Mouse (Mus musculus) lung, adult 2 months (tissue): ENCODE data around the gene Gimap4. TPM values are rescaled to one million over a fixed set of nuclear protein-coding genes. Genes with fewer than 3 reads are reported as not detected.

Experiments used
- DNase-seq: peaks from one replicate; pipeline ENCODE4 v3.0.0; 2022
- H3K4me1 ChIP-seq: fragments of 200-500 bp; 2 replicates; pipeline ENCODE4 v1.6.1; 2011; ENCODE audit warnings: low read length; ENCODE audit not compliant: control insufficient read depth, insufficient read depth
- H3K4me3 ChIP-seq: fragments of 200-500 bp; replicated peaks from 2 replicates; pipeline ENCODE3; 2011; ENCODE audit warnings: low read depth, mild to moderate bottlenecking, control low read depth, low read length; ENCODE audit errors: extremely low read depth
- CTCF ChIP-seq: fragments of 200-500 bp; IDR thresholded peaks from 2 replicates; pipeline ENCODE4 v1.5.1; 2011; ENCODE audit warnings: mild to moderate bottlenecking, low read length, control low read depth; ENCODE audit not compliant: insufficient read depth
- POLR2A ChIP-seq: fragments of 200-500 bp; IDR thresholded peaks from 2 replicates; pipeline ENCODE4 v1.6.1; 2011; ENCODE audit warnings: low read depth, mild to moderate bottlenecking, control low read depth, low read length, borderline replicate concordance; ENCODE audit errors: extremely low read depth
- WGBS: fragments of 180-500 bp; shearing (Covaris S2); methylation state at CpG from one replicate; pipeline ENCODE4 v1.1.7; 2018; 5-methylcytosine and 5-hydroxymethylcytosine counted together
- polyA plus RNA-seq: library from polyadenylated mRNA; depleted of rRNA; stranded (reverse); fragments of >200 nt; gene quantifications from 2 replicates; pipeline ENCODE4 v1.2.3, GENCODE M21; 2012

The Gimap4 gene
- polyA plus RNA-seq, 1 experiment, result 58.9 TPM

DNA sequence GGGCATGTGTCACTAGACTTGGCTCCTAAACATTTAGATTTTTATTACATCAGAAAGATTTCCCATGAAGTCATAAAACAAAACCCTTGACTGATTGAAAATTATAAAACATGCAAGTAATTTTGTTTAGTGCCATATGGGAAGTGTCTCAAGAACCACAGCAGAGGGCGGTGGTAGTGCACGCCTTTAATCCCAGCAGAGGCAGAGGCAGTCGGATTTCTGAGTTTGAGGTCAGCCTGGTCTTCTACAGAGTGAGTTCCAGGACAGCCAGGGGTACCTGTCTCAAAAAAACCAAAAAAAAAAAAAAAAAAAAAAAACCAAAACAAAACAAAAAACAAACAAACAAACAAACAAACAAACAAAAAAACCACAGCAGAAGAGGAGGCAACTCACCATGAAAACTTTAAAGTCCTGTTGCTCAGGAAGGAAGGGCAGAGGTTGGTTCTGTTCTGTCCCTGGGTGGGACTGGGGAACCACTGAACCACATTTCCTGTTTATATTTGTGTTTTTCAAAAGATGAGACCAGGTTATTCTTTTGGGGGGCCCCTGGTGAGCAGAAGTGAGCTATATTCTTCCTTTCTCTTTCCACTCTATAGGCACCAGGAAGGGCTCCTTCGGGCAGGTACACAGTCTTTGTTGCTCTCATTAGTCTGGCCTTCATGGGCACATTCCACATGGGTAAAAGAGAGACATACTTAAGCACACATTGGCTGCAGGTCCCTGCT lies 12.6 kb downstream of the Gimap4 start:
- DNase-seq, result no peak
- TF ChIP-seq CTCF (no peak), POLR2A (no peak)
- WGBS, result 74% methylated on average over 4 of the region's 4 CpGs
- Histone ChIP-seq H3K4me3 (no peak overlapping the region), H3K4me1 (peaks cover 25% of the 10 kb centered on the region)

DNA sequence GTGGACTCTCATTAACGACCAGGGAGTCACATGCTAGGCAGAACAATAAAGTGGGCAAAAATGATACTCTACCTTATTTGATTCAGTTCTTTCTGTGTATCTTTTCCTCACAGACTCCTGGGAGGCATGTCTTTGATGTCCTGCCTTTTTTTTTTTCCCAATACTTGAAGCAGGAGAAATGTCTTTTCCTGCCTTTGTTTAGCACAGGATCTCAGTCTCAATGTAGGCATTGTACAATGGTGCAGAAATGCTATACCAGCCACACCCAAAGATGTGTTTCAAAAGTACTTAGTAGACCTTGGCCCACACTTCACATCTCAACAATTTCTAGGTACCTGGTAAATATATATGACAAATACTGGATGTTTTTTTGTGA lies 13.2 kb downstream of the Gimap4 start:
- no peak overlapping the region for H3K4me3 ChIP-seq
- no peak for TF ChIP-seq POLR2A
- no peak for TF ChIP-seq CTCF
- DNase-seq, result no peak
- WGBS, result 27% methylated on average over 1 of the region's 1 CpGs
- peaks cover 25% of the 10 kb centered on the region for H3K4me1 ChIP-seq

DNA sequence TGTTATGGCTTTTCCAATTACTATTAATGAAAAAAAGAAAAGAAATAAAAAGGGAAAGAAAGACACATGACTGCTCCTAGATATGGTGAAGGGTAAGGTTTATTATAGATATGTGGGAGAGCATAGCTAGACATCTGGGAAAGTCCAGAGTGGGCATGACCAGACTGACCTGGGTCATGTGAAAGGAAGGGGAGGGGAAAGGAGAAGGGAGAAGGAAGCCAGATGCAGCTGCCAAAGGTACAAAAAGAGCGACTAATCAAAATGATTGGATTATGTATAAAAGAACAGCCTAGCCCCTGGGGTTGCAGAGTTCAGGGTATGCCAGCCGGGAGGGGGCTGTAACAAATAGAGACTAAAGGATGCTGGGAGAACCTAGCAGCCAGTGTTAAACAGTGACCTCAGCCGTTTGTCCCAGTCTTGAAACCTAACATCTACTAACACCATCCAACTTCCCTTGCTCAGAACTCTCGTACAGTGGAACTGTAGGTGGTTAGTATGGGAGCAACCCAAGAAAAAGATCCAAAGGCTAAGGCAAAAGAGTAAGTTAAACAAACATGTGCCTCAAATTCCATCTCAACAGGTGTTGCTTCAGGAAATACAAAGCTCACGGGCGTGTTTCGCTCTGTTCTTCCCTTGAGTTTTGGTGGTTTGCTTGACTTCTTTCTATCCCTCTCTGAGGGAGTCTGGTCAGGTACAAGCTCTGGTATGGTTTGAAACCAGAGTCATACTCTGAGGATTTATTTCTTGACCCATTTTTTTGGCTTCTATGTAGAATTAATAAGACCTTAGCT lies 13.9 kb downstream of the Gimap4 start:
- H3K4me3 ChIP-seq, result no peak overlapping the region
- DNase-seq, result no peak
- WGBS, result 63% methylated on average over 7 of the region's 7 CpGs
- peaks cover 29% of the 10 kb centered on the region for H3K4me1 ChIP-seq
- TF ChIP-seq POLR2A (no peak), CTCF (no peak)

DNA sequence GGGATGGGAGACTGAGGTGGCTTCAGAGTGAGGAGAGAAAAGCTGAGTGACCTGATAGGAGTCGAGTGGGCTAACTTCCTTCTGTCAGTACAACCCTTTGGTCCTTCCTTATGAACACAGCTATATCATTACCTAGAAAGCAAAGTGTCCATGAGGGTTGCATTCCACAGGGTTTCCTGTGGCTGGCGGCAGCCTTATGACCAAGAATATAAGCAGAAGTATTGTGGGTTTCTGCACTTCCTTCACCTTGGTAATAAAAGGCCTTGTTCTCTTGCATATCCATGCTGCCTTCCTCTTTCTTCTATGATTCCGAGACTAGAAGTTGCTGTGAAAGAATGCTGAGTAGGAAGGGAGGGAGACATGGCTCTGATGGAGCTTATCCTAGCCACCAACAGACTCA lies 14.5 kb downstream of the Gimap4 start:
- TF ChIP-seq CTCF, result no peak
- no peak for TF ChIP-seq POLR2A
- H3K4me3 ChIP-seq, result no peak overlapping the region
- peaks cover 29% of the 10 kb centered on the region for H3K4me1 ChIP-seq
- 58% methylated on average over 3 of the region's 3 CpGs for WGBS
- no peak for DNase-seq

DNA sequence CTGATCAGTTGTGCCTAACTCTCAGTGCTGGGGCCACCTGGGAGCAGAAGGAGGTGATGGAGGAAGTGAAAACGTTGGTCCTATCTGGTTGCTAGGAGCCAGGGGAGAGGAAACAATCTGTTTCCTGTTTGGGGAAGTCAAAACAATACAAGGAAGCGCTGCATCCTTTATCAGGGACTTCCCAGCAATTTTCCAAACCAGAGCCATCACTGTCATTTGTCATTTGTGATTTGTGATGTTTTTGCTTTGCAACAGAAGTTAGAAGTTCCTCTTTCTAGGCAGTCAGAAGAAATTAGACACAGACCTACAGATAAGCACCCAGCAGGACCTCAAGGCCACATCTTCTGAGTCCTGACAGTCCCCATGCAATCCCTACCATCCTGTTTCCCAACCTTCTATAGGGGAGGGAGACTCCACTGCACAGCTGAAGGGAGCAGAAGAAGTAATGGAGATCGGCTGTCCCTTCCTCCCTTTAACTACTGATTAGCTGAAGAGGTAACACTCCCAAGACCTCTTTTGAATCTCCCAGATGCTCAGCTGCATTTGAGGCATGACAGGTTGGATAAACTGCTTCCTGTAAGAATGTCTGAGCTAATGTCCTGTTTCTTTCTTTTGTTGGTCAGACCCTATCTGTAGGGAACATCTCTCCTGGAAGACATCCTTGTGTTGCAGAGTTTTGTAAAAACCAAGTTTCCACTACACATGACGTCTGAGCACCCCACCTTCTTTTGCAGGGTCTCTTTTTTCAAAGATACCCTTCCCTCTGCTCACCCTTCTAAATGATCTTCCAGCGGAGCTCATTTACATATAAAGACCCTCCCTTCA lies 16.1 kb downstream of the Gimap4 start:
- peak; percentile 29 for DNase-seq
- no peak for TF ChIP-seq CTCF
- TF ChIP-seq POLR2A, result peak; percentile 30; the same call in 1 of the 2 replicates
- 29% methylated on average over 5 of the region's 5 CpGs for WGBS
- Histone ChIP-seq H3K4me3 (no peak overlapping the region), H3K4me1 (peaks cover 29% of the 10 kb centered on the region)

DNA sequence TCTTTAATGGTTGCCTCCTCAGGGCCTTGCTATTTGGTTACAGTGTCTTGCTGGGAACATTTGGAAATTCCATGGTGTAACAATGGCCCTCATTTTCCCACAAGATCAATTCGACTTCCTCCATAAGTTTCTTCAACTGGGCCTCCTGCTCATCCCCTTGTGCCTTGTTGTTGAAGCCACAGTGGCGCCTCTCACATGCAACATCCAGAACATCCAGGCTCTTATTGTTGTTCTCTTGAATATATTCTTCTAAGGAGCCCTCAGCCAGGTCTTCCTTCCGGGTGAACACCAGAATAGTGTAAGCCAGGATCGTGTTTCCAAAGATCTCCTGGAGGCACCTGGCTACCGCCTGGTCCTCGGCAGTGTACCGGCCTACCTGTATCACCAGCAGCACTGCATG lies 17.8 kb downstream of the Gimap4 start:
- no peak overlapping the region for H3K4me3 ChIP-seq
- TF ChIP-seq CTCF (no peak), POLR2A (no peak)
- H3K4me1 ChIP-seq, result peaks cover 31% of the 10 kb centered on the region
- no peak for DNase-seq
- WGBS, result 80% methylated on average over 7 of the region's 7 CpGs

DNA sequence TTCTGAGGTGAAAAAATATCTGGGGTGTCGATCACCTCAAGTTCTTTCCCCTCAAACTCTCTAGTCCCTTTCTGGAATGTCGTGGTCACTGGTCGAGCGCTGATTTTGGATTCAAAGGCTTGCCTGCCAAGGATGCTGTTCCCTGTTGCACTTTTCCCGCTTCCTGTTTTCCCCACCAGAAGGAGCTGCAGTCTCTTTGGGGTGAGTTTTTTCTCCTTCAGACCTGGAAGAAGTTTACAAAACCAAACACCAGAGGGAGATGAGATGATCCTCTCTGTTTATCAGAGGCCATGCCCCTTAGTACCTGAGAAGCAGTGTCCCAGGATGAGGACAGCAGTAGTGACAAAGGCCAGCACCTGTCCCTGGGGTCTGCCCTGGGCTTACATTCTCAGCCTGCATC lies 18.3 kb downstream of the Gimap4 start:
- no peak for TF ChIP-seq CTCF
- TF ChIP-seq POLR2A, result no peak
- H3K4me1 ChIP-seq, result peaks cover 29% of the 10 kb centered on the region
- 51% methylated on average over 5 of the region's 5 CpGs for WGBS
- no peak overlapping the region for H3K4me3 ChIP-seq
- no peak for DNase-seq

DNA sequence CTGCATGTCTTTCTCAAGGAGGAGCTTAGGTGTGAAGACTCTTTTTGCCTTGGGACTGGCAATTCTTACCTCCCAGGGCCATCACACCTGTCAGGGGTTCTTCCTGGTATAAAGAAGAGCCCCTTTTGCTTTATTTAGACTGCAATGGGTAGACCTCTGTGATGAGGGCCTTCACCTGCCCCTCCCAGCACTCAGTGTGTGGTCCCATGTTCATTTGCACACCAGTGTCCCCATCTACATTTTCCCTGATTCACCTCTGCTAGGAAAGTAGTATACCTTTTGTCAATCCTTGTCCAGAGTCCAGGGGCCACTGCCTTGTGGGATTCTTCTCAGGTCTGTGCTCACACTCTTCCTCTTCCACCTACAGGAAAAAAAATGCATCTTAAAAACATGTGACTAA lies 19.8 kb downstream of the Gimap4 start:
- no peak for DNase-seq
- no peak for TF ChIP-seq POLR2A
- TF ChIP-seq CTCF, result no peak
- Histone ChIP-seq H3K4me3 (no peak overlapping the region), H3K4me1 (peaks cover 21% of the 10 kb centered on the region)

DNA sequence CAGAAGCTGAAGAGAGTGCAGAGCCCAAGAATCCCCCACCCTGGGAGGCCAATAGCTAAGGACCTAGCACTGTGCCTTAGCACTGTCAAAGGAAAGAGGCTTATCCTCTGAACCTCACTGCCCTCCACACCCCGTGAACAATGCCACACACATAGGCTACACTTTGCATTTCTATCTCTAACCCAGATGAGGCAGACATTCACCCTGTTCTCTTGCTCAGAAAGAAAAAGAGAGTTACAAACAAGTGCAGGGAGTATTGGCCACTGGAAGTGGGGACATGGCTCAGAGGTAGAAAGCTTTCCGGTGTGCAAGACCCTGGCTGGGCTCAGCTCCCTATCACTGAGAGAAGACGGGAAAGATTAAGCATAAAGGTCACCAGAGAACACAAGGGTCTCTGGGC lies 21.8 kb downstream of the Gimap4 start:
- DNase-seq, result no peak
- TF ChIP-seq CTCF (no peak), POLR2A (no peak)
- 38% methylated on average over 3 of the region's 3 CpGs for WGBS
- Histone ChIP-seq H3K4me3 (peak overlapping the region; percentile 50), H3K4me1 (peaks cover 12% of the 10 kb centered on the region)

DNA sequence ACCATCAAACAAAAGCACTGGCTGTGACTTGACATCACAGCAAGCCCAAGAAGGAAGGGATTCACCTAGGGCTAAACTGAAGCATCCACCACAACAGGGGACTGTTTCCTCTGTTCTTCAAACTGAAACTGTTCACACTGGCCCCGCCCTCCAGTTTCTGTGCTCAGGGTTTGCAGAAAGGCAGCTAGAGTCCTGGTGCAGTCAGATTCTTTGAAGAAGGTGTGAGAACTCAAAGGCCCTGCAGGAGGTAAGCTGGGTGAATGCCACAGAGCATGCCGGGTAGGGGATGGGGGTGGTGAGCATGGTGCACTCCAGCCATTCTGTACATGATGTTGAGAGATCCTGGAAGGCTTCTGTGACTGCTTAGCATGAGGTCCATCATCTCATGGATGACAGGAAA lies 34.1 kb downstream of the Gimap4 start, which contains the start of the genes Gm28053 and Gimap7:
Gene Gm28053 (plus strand): TSS at position 153 of the 400 bp plus-strand sequence.
Gene Gimap7 (plus strand): TSS at position 167 of the 400 bp plus-strand sequence.
- TF ChIP-seq POLR2A (no peak), CTCF (no peak)
- Histone ChIP-seq H3K4me3 (no peak within 1 kb of the TSS), H3K4me1 (no peaks in the 10 kb centered on the region)
- 59% methylated on average over 2 of the region's 2 CpGs for WGBS
- DNase-seq, result no peak
